Mouse (Mus musculus): ENCODE measurements around the gene Spin1. TPM values are rescaled to one million over a fixed set of nuclear protein-coding genes. Genes with fewer than 3 reads are reported as not detected.

The Spin1 gene
- polyA plus RNA-seq, 1 experiment, result 14.1 TPM

- peaks cover 2% of the 10 kb centered on the region; the same call in 1 of the 2 replicates for H3K4me1 ChIP-seq (ENCODE audit: control insufficient read depth, insufficient read depth, low read length)
- 43% methylated on average over 2 of the region's 2 CpGs for WGBS
- no peak overlapping the region for H3K4me3 ChIP-seq (replicated peaks; ENCODE audit: control insufficient read depth, low read depth, low read length)
- H3K27ac ChIP-seq (ENCODE audit: control insufficient read depth, insufficient read depth, low read depth, low read length, poor library complexity), result peak overlapping the region; percentile 51
- TF ChIP-seq POLR2A (IDR thresholded peaks at IDR 0.05; ENCODE audit: borderline replicate concordance, control insufficient read depth, low read depth, low read length), result no peak
- TF ChIP-seq CTCF (IDR thresholded peaks at IDR 0.05; ENCODE audit: control insufficient read depth, insufficient read depth, low read length), result no peak
Measured at GRCm38 (mm10) chr13:51161672-51162071, 61.0 kb downstream of the Spin1 start.

- Histone ChIP-seq H3K27ac (ENCODE audit: control insufficient read depth, insufficient read depth, low read depth, low read length, poor library complexity) (no peak overlapping the region), H3K4me1 (ENCODE audit: control insufficient read depth, insufficient read depth, low read length) (peaks cover 2% of the 10 kb centered on the region; the same call in 1 of the 2 replicates), H3K4me3 (replicated peaks; ENCODE audit: control insufficient read depth, low read depth, low read length) (no peak overlapping the region)
- 48% methylated on average over 6 of the region's 6 CpGs for WGBS
- TF ChIP-seq CTCF (IDR thresholded peaks at IDR 0.05; ENCODE audit: control insufficient read depth, insufficient read depth, low read length) (no peak), POLR2A (IDR thresholded peaks at IDR 0.05; ENCODE audit: borderline replicate concordance, control insufficient read depth, low read depth, low read length) (no peak)
Measured at GRCm38 (mm10) chr13:51162246-51162645, 61.6 kb downstream of the Spin1 start.

- no peak overlapping the region for H3K27ac ChIP-seq (ENCODE audit: control insufficient read depth, insufficient read depth, low read depth, low read length, poor library complexity)
- TF ChIP-seq CTCF (IDR thresholded peaks at IDR 0.05; ENCODE audit: control insufficient read depth, insufficient read depth, low read length) (no peak), POLR2A (IDR thresholded peaks at IDR 0.05; ENCODE audit: borderline replicate concordance, control insufficient read depth, low read depth, low read length) (no peak)
- H3K4me1 ChIP-seq (ENCODE audit: control insufficient read depth, insufficient read depth, low read length), result peaks cover 2% of the 10 kb centered on the region
- 76% methylated on average over 11 of the region's 11 CpGs for WGBS
- no peak overlapping the region for H3K4me3 ChIP-seq (replicated peaks; ENCODE audit: control insufficient read depth, low read depth, low read length)
Measured at GRCm38 (mm10) chr13:51166711-51167110, 66.0 kb downstream of the Spin1 start.

GRCm38 (mm10) chr13:51170215-51170614, 69.5 kb downstream of the Spin1 start:
- Histone ChIP-seq H3K27ac (ENCODE audit: control insufficient read depth, insufficient read depth, low read depth, low read length, poor library complexity) (no peak overlapping the region), H3K4me1 (ENCODE audit: control insufficient read depth, insufficient read depth, low read length) (no peaks in the 10 kb centered on the region; the same call in 1 of the 2 replicates), H3K4me3 (replicated peaks; ENCODE audit: control insufficient read depth, low read depth, low read length) (no peak overlapping the region)
- WGBS, result 21% methylated on average over 11 of the region's 11 CpGs
- no peak for TF ChIP-seq POLR2A (IDR thresholded peaks at IDR 0.05; ENCODE audit: borderline replicate concordance, control insufficient read depth, low read depth, low read length)
- no peak for TF ChIP-seq CTCF (IDR thresholded peaks at IDR 0.05; ENCODE audit: control insufficient read depth, insufficient read depth, low read length)

GRCm38 (mm10) chr13:51170691-51171680, 70.3 kb downstream of the Spin1 start, which contains the start of gene Nxnl2:
Gene Nxnl2 (plus strand): TSS chr13:51171022.
- no peaks in the 10 kb centered on the region; the same call in 1 of the 2 replicates for H3K4me1 ChIP-seq (ENCODE audit: control insufficient read depth, insufficient read depth, low read length)
- H3K27ac ChIP-seq (ENCODE audit: control insufficient read depth, insufficient read depth, low read depth, low read length, poor library complexity), result peak within 1 kb of the TSS; percentile 35; the same call in 1 of the 2 replicates
- H3K4me3 ChIP-seq (replicated peaks; ENCODE audit: control insufficient read depth, low read depth, low read length), result peak within 1 kb of the TSS; percentile 56
- WGBS, result 1% methylated on average over 64 of the region's 64 CpGs
- peak; percentile 65 for TF ChIP-seq CTCF (IDR thresholded peaks at IDR 0.05; ENCODE audit: control insufficient read depth, insufficient read depth, low read length)
- TF ChIP-seq POLR2A (IDR thresholded peaks at IDR 0.05; ENCODE audit: borderline replicate concordance, control insufficient read depth, low read depth, low read length), result no peak

- Histone ChIP-seq H3K27ac (ENCODE audit: control insufficient read depth, insufficient read depth, low read depth, low read length, poor library complexity) (no peak overlapping the region), H3K4me1 (ENCODE audit: control insufficient read depth, insufficient read depth, low read length) (no peaks in the 10 kb centered on the region; the same call in 1 of the 2 replicates), H3K4me3 (replicated peaks; ENCODE audit: control insufficient read depth, low read depth, low read length) (no peak overlapping the region)
- TF ChIP-seq CTCF (IDR thresholded peaks at IDR 0.05; ENCODE audit: control insufficient read depth, insufficient read depth, low read length), result no peak
- TF ChIP-seq POLR2A (IDR thresholded peaks at IDR 0.05; ENCODE audit: borderline replicate concordance, control insufficient read depth, low read depth, low read length), result no peak
- 91% methylated on average over 7 of the region's 7 CpGs for WGBS
Measured at GRCm38 (mm10) chr13:51172601-51173000, 71.9 kb downstream of the Spin1 start.

- H3K27ac ChIP-seq (ENCODE audit: control insufficient read depth, insufficient read depth, low read depth, low read length, poor library complexity), result no peak overlapping the region
- no peaks in the 10 kb centered on the region for H3K4me1 ChIP-seq (ENCODE audit: control insufficient read depth, insufficient read depth, low read length)
- TF ChIP-seq CTCF (IDR thresholded peaks at IDR 0.05; ENCODE audit: control insufficient read depth, insufficient read depth, low read length) (no peak), POLR2A (IDR thresholded peaks at IDR 0.05; ENCODE audit: borderline replicate concordance, control insufficient read depth, low read depth, low read length) (no peak)
- WGBS, result 80% methylated on average over 10 of the region's 10 CpGs
- H3K4me3 ChIP-seq (replicated peaks; ENCODE audit: control insufficient read depth, low read depth, low read length), result no peak overlapping the region
Measured at GRCm38 (mm10) chr13:51178932-51179331, 78.3 kb downstream of the Spin1 start.

- WGBS, result 34% methylated on average over 3 of the region's 3 CpGs
- no peak overlapping the region for H3K4me3 ChIP-seq (replicated peaks; ENCODE audit: control insufficient read depth, low read depth, low read length)
- no peak overlapping the region for H3K27ac ChIP-seq (ENCODE audit: control insufficient read depth, insufficient read depth, low read depth, low read length, poor library complexity)
- no peaks in the 10 kb centered on the region for H3K4me1 ChIP-seq (ENCODE audit: control insufficient read depth, insufficient read depth, low read length)
- no peak for TF ChIP-seq CTCF (IDR thresholded peaks at IDR 0.05; ENCODE audit: control insufficient read depth, insufficient read depth, low read length)
- no peak for TF ChIP-seq POLR2A (IDR thresholded peaks at IDR 0.05; ENCODE audit: borderline replicate concordance, control insufficient read depth, low read depth, low read length)
Measured at GRCm38 (mm10) chr13:51179362-51179761, 78.7 kb downstream of the Spin1 start.

Data from bone marrow, adult 2 months (tissue).